Mouse (Mus musculus) CH12.LX (cell line): ENCODE measurements around the gene Kctd12.
A peak's percentile ranks its signal among the peaks of the same experiment; 100 is the strongest.

Source experiments
- CTCF ChIP-seq, 2 experiments: IDR thresholded peaks in 1 of 2; conservative IDR thresholded peaks in 1 of 2; 2 replicates each; pipeline ENCODE4 v1.5.1; 2011 to 2012; ENCODE audit warnings: low read depth in 2 of 2, low read length in 2 of 2, improper control_type of control experiment in 1 of 2, inconsistent platforms in 1 of 2, mild to moderate bottlenecking in 1 of 2, moderate library complexity in 1 of 2
- ELF1 ChIP-seq: IDR thresholded peaks from 2 replicates; pipeline ENCODE4 v1.6.1; 2014; ENCODE audit warnings: low read depth, mild to moderate bottlenecking, inconsistent platforms, low read length, improper control_type of control experiment
- HCFC1 ChIP-seq: IDR thresholded peaks from 2 replicates; pipeline ENCODE4 v1.6.1; 2012; ENCODE audit warnings: low read depth, mild to moderate bottlenecking, inconsistent platforms, low read length, improper control_type of control experiment
- MAFK ChIP-seq: IDR thresholded peaks from 2 replicates; pipeline ENCODE4 v1.6.1; 2011; ENCODE audit warnings: low read length, improper control_type of control experiment; ENCODE audit not compliant: insufficient replicate concordance
- MAX ChIP-seq: IDR thresholded peaks from 2 replicates; pipeline ENCODE4 v1.6.1; 2011; ENCODE audit warnings: low read length, improper control_type of control experiment
- MAZ ChIP-seq: IDR thresholded peaks from 2 replicates; pipeline ENCODE4 v1.6.1; 2012; ENCODE audit warnings: low read depth, mild to moderate bottlenecking, inconsistent platforms, low read length, improper control_type of control experiment, moderate library complexity
- MYC ChIP-seq: IDR thresholded peaks from 2 replicates; pipeline ENCODE4 v1.6.1; 2011; ENCODE audit warnings: low read depth, mild to moderate bottlenecking, improper control_type of control experiment, low read length
- NELFE ChIP-seq: IDR thresholded peaks from 2 replicates; pipeline ENCODE4 v1.6.1; 2011; ENCODE audit warnings: low read depth, low read length, improper control_type of control experiment
- NRF1 ChIP-seq: IDR thresholded peaks from 2 replicates; pipeline ENCODE4 v1.6.1; 2014; ENCODE audit warnings: low read depth, mild to moderate bottlenecking, inconsistent platforms, low read length, improper control_type of control experiment, moderate library complexity
- POLR2A ChIP-seq: IDR thresholded peaks from 2 replicates; pipeline ENCODE4 v1.6.1; 2011; ENCODE audit warnings: low read depth, mild to moderate bottlenecking, improper control_type of control experiment, low read length
- RAD21 ChIP-seq: IDR thresholded peaks from 2 replicates; pipeline ENCODE4 v1.6.1; 2011; ENCODE audit warnings: low read depth, mild to moderate bottlenecking, low read length, improper control_type of control experiment, moderate library complexity
- SIN3A ChIP-seq: IDR thresholded peaks from 2 replicates; pipeline ENCODE4 v1.6.1; 2012; ENCODE audit warnings: low read length, improper control_type of control experiment, inconsistent platforms
- USF2 ChIP-seq: conservative IDR thresholded peaks from 2 replicates; pipeline ENCODE4 v1.6.1; 2011; ENCODE audit warnings: low read depth, low read length, improper control_type of control experiment
- ZNF384 ChIP-seq: IDR thresholded peaks from 2 replicates; pipeline ENCODE4 v1.6.1; 2012; ENCODE audit warnings: low read depth, low read length, improper control_type of control experiment, inconsistent platforms

- TF ChIP-seq CTCF (conservative IDR thresholded peaks at IDR 0.05 in 1 of 2, IDR thresholded peaks at IDR 0.05 in 1 of 2; ENCODE audit: low read depth in 2 of 2, low read length in 2 of 2) = no peak
- no peak for TF ChIP-seq POLR2A
- no peak for TF ChIP-seq NELFE
- no peak for TF ChIP-seq MAX
- no peak for TF ChIP-seq HCFC1
- no peak for TF ChIP-seq USF2
- no peak for TF ChIP-seq SIN3A
- TF ChIP-seq RAD21 = no peak
- TF ChIP-seq ZNF384 = no peak
- TF ChIP-seq MAFK = peak; percentile 33; the same call in 1 of the 2 replicates
- TF ChIP-seq MYC = no peak
- no peak for TF ChIP-seq MAZ
- no peak for TF ChIP-seq NRF1
- TF ChIP-seq ELF1 = no peak
These were observed 40.1 kb downstream of the Kctd12 start for GRCm38 (mm10) chr14:102942222-102942843.
